Mouse (Mus musculus) heart, embryonic 13.5 days (tissue): ENCODE data around the gene 9130230L23Rik. TPM values are rescaled to one million over a fixed set of nuclear protein-coding genes. Genes with fewer than 3 reads are reported as not detected.

Experiments used
- microRNA-seq: library from miRNA; unstranded; fragments of <30 nt; microRNA quantifications from one replicate; pipeline ENCODE4, GENCODE M21; 2016
- polyA plus RNA-seq: library from polyadenylated mRNA; unstranded; fragments of >200 nt; fragmentation: Nextera tagmentation; extraction: Ambion mirVana; gene quantifications from 2 replicates; pipeline ENCODE4 v1.2.1, GENCODE M21; 2015

The 9130230L23Rik gene
- polyA plus RNA-seq, 1 experiment from 2014 or later, result not detected

Small RNA genes lying within 50 kb of the gene (microRNA-seq; reads per million reads assigned to microRNA genes)
- not detected for gene Gm25952

Other genes starting within 250 kb of the 9130230L23Rik start
- 15.4 and 15.9 TPM in 2 replicates for gene N4bp2, start 240.8 kb downstream of the 9130230L23Rik start, polyA plus RNA-seq
- 0.86 and 0.99 TPM in 2 replicates for gene Rhoh, start 143.1 kb downstream of the 9130230L23Rik start, polyA plus RNA-seq
- gene Chrna9, start 69.4 kb downstream of the 9130230L23Rik start, polyA plus RNA-seq, result not detected in 2 replicates
- 2.0 and 2.1 TPM in 2 replicates for gene Rbm47, start 168.8 kb upstream of the 9130230L23Rik start, polyA plus RNA-seq